Mouse (Mus musculus) ES-Bruce4 (cell line): ENCODE data around the gene Scnn1b. TPM values are rescaled to one million over a fixed set of nuclear protein-coding genes. Genes with fewer than 3 reads are reported as not detected.

Experiments
- H3K27ac ChIP-seq: 2 replicates; pipeline ENCODE4 v1.5.1; 2012; ENCODE audit warnings: low read length, inconsistent platforms; ENCODE audit not compliant: insufficient read depth
- H3K27me3 ChIP-seq: 2 replicates; pipeline ENCODE4 v1.6.1; 2012; ENCODE audit warnings: mild to moderate bottlenecking, low read length, inconsistent platforms; ENCODE audit not compliant: control insufficient read depth, poor library complexity, insufficient read depth, severe bottlenecking
- H3K36me3 ChIP-seq: 2 replicates; pipeline ENCODE4 v1.6.1; 2012; ENCODE audit warnings: inconsistent platforms, mild to moderate bottlenecking, low read length, moderate library complexity; ENCODE audit not compliant: control insufficient read depth, poor library complexity, insufficient read depth, severe bottlenecking
- H3K4me1 ChIP-seq: one replicate; pipeline ENCODE4 v1.8.1; 2011; ENCODE audit warnings: low read length; ENCODE audit not compliant: control insufficient read depth, insufficient read depth
- H3K4me3 ChIP-seq: 2 replicates; pipeline ENCODE4 v1.5.1; 2011; ENCODE audit warnings: low read depth, mild to moderate bottlenecking, low read length
- H3K9ac ChIP-seq: 2 replicates; pipeline ENCODE4 v1.6.1; 2012; ENCODE audit warnings: low read depth, mild to moderate bottlenecking, inconsistent platforms; ENCODE audit not compliant: poor library complexity, severe bottlenecking
- H3K9me3 ChIP-seq: replicated peaks from 2 replicates; pipeline ENCODE4 v1.6.1; 2012; ENCODE audit warnings: mild to moderate bottlenecking, low read length, inconsistent platforms; ENCODE audit not compliant: control insufficient read depth, poor library complexity, insufficient read depth, severe bottlenecking
- CTCF ChIP-seq: IDR thresholded peaks from one replicate; pipeline ENCODE4 v1.8.1; 2011; ENCODE audit warnings: low read depth, low read length
- EP300 ChIP-seq: IDR thresholded peaks from 2 replicates; pipeline ENCODE4 v1.6.1; 2011; ENCODE audit warnings: low read depth, low read length; ENCODE audit not compliant: insufficient read depth
- POLR2A ChIP-seq: IDR thresholded peaks from one replicate; pipeline ENCODE4 v1.8.1; 2011; ENCODE audit warnings: low read length; ENCODE audit not compliant: insufficient read depth
- polyA plus RNA-seq: library from polyadenylated mRNA; stranded (reverse); fragments of >200 nt; gene quantifications from 2 replicates; pipeline ENCODE4 v1.2.4, GENCODE M21; 2011; ENCODE audit warnings: low read depth; ENCODE audit not compliant: missing spikeins, insufficient read depth, insufficient read length

Gene Scnn1b
- polyA plus RNA-seq, 1 experiment, result not detected

DNA sequence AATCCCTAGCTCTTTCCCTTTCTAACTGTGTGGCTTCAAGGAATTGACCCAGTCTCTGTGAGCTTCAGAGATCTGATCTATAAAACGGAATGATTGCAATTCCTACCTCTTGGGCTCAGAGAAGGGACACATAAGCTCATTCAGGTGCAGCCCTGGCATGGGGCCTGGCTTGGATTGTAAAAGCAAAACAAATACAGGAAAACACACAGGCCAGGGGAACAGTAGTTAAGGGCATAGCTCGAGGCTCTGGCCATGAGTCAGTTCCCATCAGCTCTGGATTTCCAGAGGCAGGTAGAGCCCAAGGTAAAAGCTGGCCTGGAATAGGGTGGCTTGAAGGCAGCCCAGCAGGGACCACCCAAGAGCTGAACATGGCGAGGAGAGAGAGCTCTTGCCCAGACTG, 9.2 kb downstream of the Scnn1b start:
- TF ChIP-seq EP300 (no peak), CTCF (no peak), POLR2A (no peak)
- no peaks in the 10 kb centered on the region for H3K9me3 ChIP-seq
- no peaks in the 10 kb centered on the region for H3K27me3 ChIP-seq
- no peak overlapping the region for H3K9ac ChIP-seq
- H3K4me1 ChIP-seq, result no peaks in the 10 kb centered on the region
- no peak overlapping the region for H3K4me3 ChIP-seq
- no peak overlapping the region for H3K27ac ChIP-seq
- H3K36me3 ChIP-seq, result no peaks in the 10 kb centered on the region

DNA sequence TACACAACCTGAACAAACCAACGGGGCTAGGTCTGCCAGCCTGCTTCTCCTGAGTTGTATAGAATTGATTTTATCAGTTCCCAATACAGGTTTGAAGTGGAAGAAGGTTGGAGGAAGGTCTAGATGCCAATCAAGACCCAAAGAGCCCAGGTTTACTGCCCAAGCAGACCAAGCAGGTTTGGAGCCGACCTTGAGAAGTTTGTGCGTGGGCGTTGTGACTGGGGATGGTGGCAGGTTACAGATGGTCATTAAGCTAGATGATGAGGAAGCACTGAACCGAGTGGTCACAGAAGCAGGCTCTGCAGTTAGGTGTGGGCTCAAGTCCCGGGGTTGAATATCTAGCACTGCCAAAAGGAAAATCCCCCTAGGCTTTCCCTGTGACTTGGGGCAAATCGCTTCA, 9.9 kb downstream of the Scnn1b start:
- Histone ChIP-seq H3K9me3 (no peaks in the 10 kb centered on the region), H3K9ac (no peak overlapping the region), H3K4me3 (no peak overlapping the region), H3K27ac (no peak overlapping the region), H3K36me3 (no peaks in the 10 kb centered on the region), H3K27me3 (no peaks in the 10 kb centered on the region), H3K4me1 (no peaks in the 10 kb centered on the region)
- TF ChIP-seq POLR2A (no peak), CTCF (no peak), EP300 (no peak)

DNA sequence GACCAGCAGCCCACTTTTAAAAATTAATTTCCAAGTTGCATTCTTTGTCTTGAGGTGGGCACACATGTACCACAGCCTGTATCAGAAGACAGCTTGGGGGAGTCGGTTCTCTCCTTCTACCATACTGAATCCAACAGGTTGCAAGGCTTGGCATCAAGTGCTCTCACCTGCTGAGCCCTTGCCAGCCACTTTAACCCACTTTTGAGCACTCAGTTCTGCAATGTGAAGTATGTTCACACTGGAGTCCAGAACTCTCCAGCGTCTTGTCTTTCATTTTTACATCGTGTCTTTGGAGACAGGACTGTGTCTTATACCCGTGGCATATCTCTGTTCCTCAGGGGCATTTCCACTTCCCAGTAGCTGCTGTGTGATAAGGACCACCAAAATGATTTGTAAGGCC, 15.4 kb downstream of the Scnn1b start:
- Histone ChIP-seq H3K27ac (no peak overlapping the region), H3K4me3 (no peak overlapping the region), H3K27me3 (no peaks in the 10 kb centered on the region), H3K9me3 (no peaks in the 10 kb centered on the region), H3K36me3 (no peaks in the 10 kb centered on the region), H3K9ac (no peak overlapping the region), H3K4me1 (no peaks in the 10 kb centered on the region)
- TF ChIP-seq POLR2A (no peak), EP300 (no peak), CTCF (no peak)

DNA sequence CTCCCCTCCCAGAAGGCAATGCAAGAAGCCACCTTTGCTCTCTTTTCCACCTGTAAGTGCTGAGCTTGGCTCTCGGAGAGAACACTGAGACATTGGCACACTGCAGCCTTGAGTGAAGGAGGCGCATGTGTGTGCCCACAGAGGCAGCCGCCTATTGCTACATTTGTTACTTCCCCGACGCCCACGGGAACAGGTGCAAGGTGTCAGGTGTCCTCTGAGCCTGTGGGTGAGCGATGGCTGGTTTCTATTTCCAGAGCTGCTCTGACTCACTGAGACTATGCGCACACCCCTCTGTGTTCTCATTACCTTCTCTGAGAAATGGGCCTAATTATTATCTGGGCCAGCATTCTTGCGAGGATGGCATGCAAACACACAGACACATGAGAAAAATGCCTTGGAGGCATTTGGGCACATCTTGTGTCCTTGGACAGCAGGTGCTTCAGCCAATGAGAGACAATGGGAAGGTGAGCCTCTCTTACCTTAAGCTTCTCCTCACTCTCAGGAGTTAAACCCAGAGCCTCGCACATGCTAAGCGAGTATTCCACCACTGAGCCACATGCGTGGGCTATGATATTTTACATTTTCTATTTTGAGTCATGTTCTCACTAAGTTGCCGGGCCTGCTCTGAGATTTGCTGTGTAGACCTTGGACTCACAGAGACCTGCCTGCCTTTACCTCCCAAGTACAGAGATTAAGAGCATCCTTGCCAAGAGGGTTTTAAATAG, 26.0 kb downstream of the Scnn1b start:
- Histone ChIP-seq H3K27ac (no peak overlapping the region), H3K36me3 (no peaks in the 10 kb centered on the region), H3K9ac (no peak overlapping the region), H3K9me3 (no peaks in the 10 kb centered on the region), H3K27me3 (no peaks in the 10 kb centered on the region), H3K4me3 (no peak overlapping the region), H3K4me1 (no peaks in the 10 kb centered on the region)
- no peak for TF ChIP-seq POLR2A
- no peak for TF ChIP-seq EP300
- no peak for TF ChIP-seq CTCF

DNA sequence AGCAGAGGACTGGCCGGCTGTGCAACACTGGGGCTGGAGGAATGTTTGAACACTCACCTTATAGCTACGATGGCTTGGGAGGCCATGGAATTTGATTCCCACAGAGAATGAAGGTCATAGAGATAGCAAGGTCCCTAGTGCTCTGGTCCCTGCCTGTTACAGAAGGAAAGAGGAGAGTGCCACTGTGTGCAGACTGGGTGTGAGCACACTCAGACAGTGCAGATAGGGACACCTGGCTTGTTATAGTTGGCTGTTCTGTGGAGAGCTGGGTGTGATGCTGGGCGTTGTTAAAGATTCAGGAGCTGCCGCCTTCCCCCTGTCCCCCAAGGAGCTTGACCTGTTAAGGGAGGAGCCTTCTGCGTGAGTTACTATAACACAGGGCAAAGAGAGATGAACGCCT, 31.9 kb downstream of the Scnn1b start:
- H3K9ac ChIP-seq, result no peak overlapping the region
- H3K4me1 ChIP-seq, result no peaks in the 10 kb centered on the region
- H3K27ac ChIP-seq, result no peak overlapping the region
- TF ChIP-seq CTCF (no peak), EP300 (no peak)
- H3K9me3 ChIP-seq, result no peaks in the 10 kb centered on the region
- H3K36me3 ChIP-seq, result no peaks in the 10 kb centered on the region
- H3K27me3 ChIP-seq, result no peaks in the 10 kb centered on the region
- no peak overlapping the region for H3K4me3 ChIP-seq

DNA sequence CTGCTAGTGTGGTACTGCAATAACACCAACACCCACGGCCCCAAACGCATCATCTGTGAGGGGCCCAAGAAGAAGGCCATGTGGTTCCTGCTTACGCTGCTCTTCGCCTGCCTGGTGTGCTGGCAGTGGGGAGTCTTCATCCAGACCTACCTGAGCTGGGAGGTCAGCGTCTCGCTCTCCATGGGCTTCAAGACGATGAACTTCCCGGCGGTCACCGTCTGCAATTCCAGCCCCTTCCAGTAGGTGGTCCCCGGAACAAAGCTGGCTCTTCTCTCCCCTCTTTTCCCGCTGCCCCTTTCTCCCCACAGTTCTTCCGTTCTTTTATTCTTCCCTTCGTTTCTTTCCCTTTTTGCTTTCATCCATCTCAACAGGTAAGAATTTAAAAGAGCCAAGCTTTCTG, 34.5 kb downstream of the Scnn1b start:
- H3K4me1 ChIP-seq, result no peaks in the 10 kb centered on the region
- H3K4me3 ChIP-seq, result no peak overlapping the region
- H3K27me3 ChIP-seq, result no peaks in the 10 kb centered on the region
- TF ChIP-seq EP300 (no peak), POLR2A (no peak), CTCF (peak; percentile 51)
- H3K36me3 ChIP-seq, result no peaks in the 10 kb centered on the region
- H3K9me3 ChIP-seq, result no peaks in the 10 kb centered on the region
- H3K9ac ChIP-seq, result no peak overlapping the region
- H3K27ac ChIP-seq, result no peak overlapping the region
